Mouse (Mus musculus): ENCODE data around the gene Ggt5. TPM values are rescaled to one million over a fixed set of nuclear protein-coding genes. Genes with fewer than 3 reads are reported as not detected.
"Not testable (repeated sequence)": the region's sequence is repeated elsewhere in the genome, so short reads cannot be mapped to it uniquely, and the experiment has no call there.

The Ggt5 gene
- polyA plus RNA-seq, 1 experiment from 2014 or later, result 9.5 TPM

DNA sequence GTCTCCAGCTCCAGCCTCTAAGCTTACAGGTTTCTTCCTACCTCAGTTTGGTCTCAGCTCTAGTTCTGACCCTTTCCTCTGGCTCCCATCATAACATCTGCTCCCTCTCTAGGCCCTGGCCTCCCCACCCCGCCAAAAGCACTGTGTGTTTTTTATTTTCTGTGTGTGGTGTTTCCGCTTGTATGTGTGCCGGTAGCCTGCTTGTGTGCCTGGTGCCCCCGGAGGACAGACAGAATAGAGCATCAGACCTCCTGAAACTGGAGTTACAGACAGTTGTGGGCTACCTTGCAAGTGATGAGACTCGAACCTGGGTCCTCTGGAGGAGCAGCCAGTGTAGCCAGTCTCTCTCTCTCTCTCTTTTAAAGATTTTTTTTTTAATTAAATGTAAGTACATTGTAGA, 22.8 kb upstream of the Ggt5 start:
- Histone ChIP-seq H3K4me3 (ENCODE audit: low read length) (peak overlapping the region; percentile 21), H3K9ac (replicated peaks; ENCODE audit: low read length) (peak overlapping the region; percentile 22; the same call in 1 of the 2 replicates), H3K4me1 (ENCODE audit: insufficient read depth, low read length) (peaks cover 20% of the 10 kb centered on the region), H3K27me3 (ENCODE audit: insufficient read depth, low read length) (peaks cover 5% of the 10 kb centered on the region; the same call in 1 of the 2 replicates), H3K36me3 (ENCODE audit: insufficient read depth, low read length) (no peaks in the 10 kb centered on the region), H3K27ac (ENCODE audit: low read length) (peak overlapping the region; percentile 89), H3K9me3 (ENCODE audit: low read length) (no peaks in the 10 kb centered on the region), H3K4me2 (replicated peaks; ENCODE audit: low read depth, low read length) (peak overlapping the region; percentile 28; the same call in 1 of the 2 replicates)
- no peak; the same call in 1 of the 2 replicates for ATAC-seq (ENCODE audit: low FRiP score, low TSS enrichment)
- 66% methylated on average over 5 of the region's 5 CpGs for WGBS

DNA sequence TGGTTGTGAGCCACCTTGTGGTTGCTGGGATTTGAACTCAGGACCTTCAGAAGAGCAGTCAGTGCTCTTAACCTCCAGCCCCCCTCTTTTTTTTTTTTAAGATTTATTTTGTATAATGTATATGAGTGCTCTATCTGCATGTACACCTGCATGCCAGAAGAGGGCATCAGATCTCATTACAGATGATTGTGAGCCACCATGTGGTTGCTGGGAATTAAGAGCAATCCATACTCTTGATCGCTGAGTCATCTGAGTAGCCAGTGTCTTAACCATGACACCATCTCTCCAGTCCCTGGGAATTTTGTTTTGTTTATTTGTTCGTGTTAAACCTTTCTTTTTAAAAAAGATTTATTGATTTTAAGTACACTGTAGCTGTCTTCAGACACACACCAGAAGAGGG, 22.4 kb upstream of the Ggt5 start:
- not testable (repeated sequence) for H3K4me3 ChIP-seq (ENCODE audit: low read length); H3K9ac ChIP-seq (replicated peaks; ENCODE audit: low read length); H3K27me3 ChIP-seq (ENCODE audit: insufficient read depth, low read length); H3K9me3 ChIP-seq (ENCODE audit: low read length); H3K36me3 ChIP-seq (ENCODE audit: insufficient read depth, low read length); ATAC-seq (ENCODE audit: low FRiP score, low TSS enrichment)
- H3K27ac ChIP-seq (ENCODE audit: low read length), result peak overlapping the region; percentile 89
- H3K4me1 ChIP-seq (ENCODE audit: insufficient read depth, low read length), result peaks cover 24% of the 10 kb centered on the region
- 83% methylated on average over 2 of the region's 2 CpGs for WGBS
- 0 out of 2 replicates have a peak overlapping the region, but pooled peaks have one; percentile 28 for H3K4me2 ChIP-seq (replicated peaks; ENCODE audit: low read depth, low read length)

DNA sequence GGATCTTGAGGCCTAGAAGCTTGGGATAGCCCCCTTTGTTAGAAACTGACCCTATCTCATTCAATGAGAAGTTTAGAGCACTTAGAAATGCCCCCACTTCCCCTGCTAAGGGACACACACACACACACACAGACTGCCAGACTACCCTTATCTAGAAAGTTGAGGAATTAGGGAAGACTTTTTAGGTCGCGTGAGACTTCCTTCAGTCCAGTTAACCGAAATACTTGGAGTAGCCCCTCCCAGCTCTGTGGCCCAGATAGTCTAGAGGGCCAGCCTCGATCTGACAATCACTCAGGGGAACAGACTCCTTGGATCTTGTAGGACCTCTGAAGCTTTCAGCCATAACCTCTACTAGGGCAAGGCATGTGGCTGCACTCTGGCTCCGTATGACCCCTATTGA, 21.1 kb upstream of the Ggt5 start:
- Histone ChIP-seq H3K27ac (ENCODE audit: low read length) (peak overlapping the region; percentile 67), H3K4me2 (replicated peaks; ENCODE audit: low read depth, low read length) (peak overlapping the region; percentile 45), H3K36me3 (ENCODE audit: insufficient read depth, low read length) (no peaks in the 10 kb centered on the region), H3K4me3 (ENCODE audit: low read length) (peak overlapping the region; percentile 45), H3K9me3 (ENCODE audit: low read length) (no peaks in the 10 kb centered on the region), H3K9ac (replicated peaks; ENCODE audit: low read length) (peak overlapping the region; percentile 58; the same call in 1 of the 2 replicates), H3K27me3 (ENCODE audit: insufficient read depth, low read length) (no peaks in the 10 kb centered on the region), H3K4me1 (ENCODE audit: insufficient read depth, low read length) (peaks cover 25% of the 10 kb centered on the region)
- ATAC-seq (ENCODE audit: low FRiP score, low TSS enrichment), result no peak
- WGBS, result 27% methylated on average over 5 of the region's 5 CpGs

- ATAC-seq (ENCODE audit: low FRiP score, low TSS enrichment), result peak; percentile 43
- Histone ChIP-seq H3K9ac (replicated peaks; ENCODE audit: low read length) (peak overlapping the region; percentile 58), H3K4me2 (replicated peaks; ENCODE audit: low read depth, low read length) (peak overlapping the region; percentile 45), H3K4me3 (ENCODE audit: low read length) (peak overlapping the region; percentile 45), H3K9me3 (ENCODE audit: low read length) (no peaks in the 10 kb centered on the region), H3K27ac (ENCODE audit: low read length) (peak overlapping the region; percentile 67), H3K27me3 (ENCODE audit: insufficient read depth, low read length) (no peaks in the 10 kb centered on the region), H3K4me1 (ENCODE audit: insufficient read depth, low read length) (peaks cover 26% of the 10 kb centered on the region), H3K36me3 (ENCODE audit: insufficient read depth, low read length) (no peaks in the 10 kb centered on the region)
- 4% methylated on average over 11 of the region's 11 CpGs for WGBS
These were observed 20.7 kb upstream of the Ggt5 start for GRCm38 (mm10) chr10:75568441-75568840.

DNA sequence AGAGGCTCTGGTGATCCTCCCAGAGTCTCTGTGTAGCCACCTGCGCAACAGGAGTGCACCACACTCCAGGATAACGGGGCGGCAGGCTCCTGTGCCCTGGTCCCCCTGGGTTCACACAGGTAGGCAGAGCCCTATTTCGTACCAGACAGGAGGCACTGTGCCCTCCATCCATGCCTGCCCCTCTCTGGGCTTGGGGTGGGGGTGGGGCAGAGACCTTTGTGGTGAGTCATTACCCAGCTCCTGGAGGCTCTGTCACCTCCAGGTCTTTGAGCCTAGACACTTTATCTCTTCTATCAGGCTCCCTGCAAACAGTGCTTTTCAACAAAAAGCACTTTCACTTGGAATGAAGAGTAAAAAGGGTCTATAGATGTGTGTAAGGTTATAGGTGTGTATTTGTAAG, 20.3 kb upstream of the Ggt5 start:
- WGBS, result 18% methylated on average over 4 of the region's 4 CpGs

DNA sequence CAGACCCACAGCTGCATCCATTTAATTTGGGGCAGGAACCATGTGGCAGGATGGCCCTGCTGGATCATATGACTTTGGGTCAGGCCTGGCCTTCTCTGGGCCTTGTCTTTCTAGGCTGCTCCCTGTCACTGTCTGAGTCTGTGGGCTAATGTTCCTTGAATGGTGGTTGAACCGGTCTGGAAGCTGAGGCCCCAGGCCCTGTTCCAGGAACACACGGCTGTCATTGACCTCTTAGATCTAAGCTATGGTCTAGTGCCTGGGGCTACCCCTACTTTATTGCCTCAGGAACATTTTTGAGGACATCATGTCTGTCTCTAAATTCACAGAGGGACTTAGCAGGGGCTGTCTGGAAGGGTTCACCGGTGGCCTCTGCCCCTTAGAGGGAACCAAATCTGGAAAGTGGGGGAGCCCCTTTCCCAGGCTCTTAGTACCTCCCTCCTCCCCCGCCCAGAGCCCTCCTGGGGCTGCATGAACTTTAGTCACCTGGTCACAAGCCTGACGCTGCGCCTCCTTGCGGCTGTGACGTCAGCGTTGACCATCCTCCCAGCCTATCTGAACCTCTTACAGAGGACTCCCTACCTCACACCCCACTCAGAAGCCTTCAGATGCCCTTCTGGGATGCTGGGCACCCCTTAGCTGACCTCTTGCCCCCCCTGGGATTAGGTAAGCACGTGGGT, 18.0 kb upstream of the Ggt5 start:
- no peak; the same call in 1 of the 2 replicates for ATAC-seq (ENCODE audit: low FRiP score, low TSS enrichment)
- peak overlapping the region; percentile 31 for H3K27ac ChIP-seq (ENCODE audit: low read length)
- 27% methylated on average over 10 of the region's 10 CpGs for WGBS

More for the DNA sequence above, 20.3 kb upstream of the Ggt5 start:
- Histone ChIP-seq H3K9me3 (ENCODE audit: low read length) (no peaks in the 10 kb centered on the region), H3K36me3 (ENCODE audit: insufficient read depth, low read length) (no peaks in the 10 kb centered on the region), H3K4me2 (replicated peaks; ENCODE audit: low read depth, low read length) (peak overlapping the region; percentile 45), H3K27me3 (ENCODE audit: insufficient read depth, low read length) (no peaks in the 10 kb centered on the region), H3K27ac (ENCODE audit: low read length) (peak overlapping the region; percentile 67; the same call in 1 of the 2 replicates), H3K9ac (replicated peaks; ENCODE audit: low read length) (peak overlapping the region; percentile 58), H3K4me1 (ENCODE audit: insufficient read depth, low read length) (peaks cover 30% of the 10 kb centered on the region), H3K4me3 (ENCODE audit: low read length) (peak overlapping the region; percentile 45)
- ATAC-seq (ENCODE audit: low FRiP score, low TSS enrichment), result no peak

DNA sequence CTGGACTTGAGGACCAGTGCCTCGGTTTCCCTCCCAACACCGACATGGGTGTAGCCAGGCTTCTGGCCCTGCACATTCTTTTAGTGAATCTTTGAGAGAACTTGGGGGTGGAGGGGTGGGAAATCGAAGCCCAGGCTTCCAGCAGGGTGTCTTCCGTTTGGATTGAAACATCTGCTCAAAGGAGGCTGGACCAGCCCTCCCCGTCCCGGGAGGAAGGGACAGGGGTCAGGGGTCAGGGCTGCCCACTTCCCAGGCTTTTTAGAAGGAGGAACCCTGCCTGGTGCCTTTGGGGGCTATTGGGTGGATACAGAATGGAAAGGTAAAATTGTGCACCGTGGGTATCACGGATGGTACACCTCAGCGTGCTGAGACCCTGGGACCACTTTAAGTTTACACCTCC, 17.2 kb upstream of the Ggt5 start:
- 53% methylated on average over 9 of the region's 9 CpGs for WGBS
- H3K27ac ChIP-seq (ENCODE audit: low read length), result peak overlapping the region; percentile 31; the same call in 1 of the 2 replicates

More for the DNA sequence above, 18.0 kb upstream of the Ggt5 start:
- Histone ChIP-seq H3K9ac (replicated peaks; ENCODE audit: low read length) (0 out of 2 replicates have a peak overlapping the region, but pooled peaks have one; percentile 13), H3K9me3 (ENCODE audit: low read length) (no peaks in the 10 kb centered on the region), H3K4me2 (replicated peaks; ENCODE audit: low read depth, low read length) (peak overlapping the region; percentile 45), H3K27me3 (ENCODE audit: insufficient read depth, low read length) (no peaks in the 10 kb centered on the region), H3K4me1 (ENCODE audit: insufficient read depth, low read length) (peaks cover 26% of the 10 kb centered on the region), H3K4me3 (ENCODE audit: low read length) (no peak overlapping the region), H3K36me3 (ENCODE audit: insufficient read depth, low read length) (no peaks in the 10 kb centered on the region)

GRCm38 (mm10) chr10:75573181-75573580, 16.0 kb upstream of the Ggt5 start:
- WGBS, result 35% methylated on average over 10 of the region's 10 CpGs
- no peaks in the 10 kb centered on the region for H3K9me3 ChIP-seq (ENCODE audit: low read length)
- H3K27me3 ChIP-seq (ENCODE audit: insufficient read depth, low read length), result no peaks in the 10 kb centered on the region
- no peak overlapping the region for H3K9ac ChIP-seq (replicated peaks; ENCODE audit: low read length)
- peak overlapping the region; percentile 76 for H3K27ac ChIP-seq (ENCODE audit: low read length)
- no peak overlapping the region; the same call in 1 of the 2 replicates for H3K4me2 ChIP-seq (replicated peaks; ENCODE audit: low read depth, low read length)
- H3K4me1 ChIP-seq (ENCODE audit: insufficient read depth, low read length), result peaks cover 20% of the 10 kb centered on the region
- no peak overlapping the region for H3K4me3 ChIP-seq (ENCODE audit: low read length)
- no peaks in the 10 kb centered on the region for H3K36me3 ChIP-seq (ENCODE audit: insufficient read depth, low read length)
- peak; percentile 80 for ATAC-seq (ENCODE audit: low FRiP score, low TSS enrichment)

More for the DNA sequence above, 17.2 kb upstream of the Ggt5 start:
- H3K4me2 ChIP-seq (replicated peaks; ENCODE audit: low read depth, low read length), result peak overlapping the region; percentile 19
- H3K9me3 ChIP-seq (ENCODE audit: low read length), result no peaks in the 10 kb centered on the region
- ATAC-seq (ENCODE audit: low FRiP score, low TSS enrichment), result no peak
- no peak overlapping the region; the same call in 1 of the 2 replicates for H3K4me3 ChIP-seq (ENCODE audit: low read length)
- H3K4me1 ChIP-seq (ENCODE audit: insufficient read depth, low read length), result peaks cover 26% of the 10 kb centered on the region
- no peaks in the 10 kb centered on the region for H3K27me3 ChIP-seq (ENCODE audit: insufficient read depth, low read length)
- no peaks in the 10 kb centered on the region for H3K36me3 ChIP-seq (ENCODE audit: insufficient read depth, low read length)
- H3K9ac ChIP-seq (replicated peaks; ENCODE audit: low read length), result no peak overlapping the region

DNA sequence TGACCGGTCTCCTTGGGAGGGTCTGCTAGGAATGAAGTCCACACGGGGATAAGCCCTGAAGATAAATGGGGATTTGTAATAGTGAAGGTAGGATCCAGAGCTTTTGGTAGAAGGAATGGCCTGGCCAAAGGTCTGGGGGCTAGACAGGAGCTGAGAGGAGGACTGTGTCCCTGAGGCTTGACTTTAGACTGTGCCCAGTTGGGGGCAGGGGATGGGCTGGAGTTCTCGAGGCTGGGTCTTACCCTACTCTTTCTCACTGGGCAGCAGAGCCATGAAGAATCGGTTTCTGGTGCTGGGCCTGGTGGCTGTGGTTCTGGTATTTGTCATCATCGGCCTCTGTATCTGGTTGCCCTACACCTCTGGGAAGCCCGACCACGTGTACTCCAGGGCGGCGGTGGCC, 15.2 kb upstream of the Ggt5 start:
- Histone ChIP-seq H3K36me3 (ENCODE audit: insufficient read depth, low read length) (no peaks in the 10 kb centered on the region), H3K9me3 (ENCODE audit: low read length) (no peaks in the 10 kb centered on the region), H3K4me3 (ENCODE audit: low read length) (no peak overlapping the region), H3K4me1 (ENCODE audit: insufficient read depth, low read length) (peaks cover 14% of the 10 kb centered on the region; the same call in 1 of the 2 replicates), H3K9ac (replicated peaks; ENCODE audit: low read length) (no peak overlapping the region), H3K27ac (ENCODE audit: low read length) (peak overlapping the region; percentile 76), H3K27me3 (ENCODE audit: insufficient read depth, low read length) (no peaks in the 10 kb centered on the region), H3K4me2 (replicated peaks; ENCODE audit: low read depth, low read length) (no peak overlapping the region)
- 88% methylated on average over 9 of the region's 9 CpGs for WGBS
- ATAC-seq (ENCODE audit: low FRiP score, low TSS enrichment), result peak; percentile 28; the same call in 1 of the 2 replicates

DNA sequence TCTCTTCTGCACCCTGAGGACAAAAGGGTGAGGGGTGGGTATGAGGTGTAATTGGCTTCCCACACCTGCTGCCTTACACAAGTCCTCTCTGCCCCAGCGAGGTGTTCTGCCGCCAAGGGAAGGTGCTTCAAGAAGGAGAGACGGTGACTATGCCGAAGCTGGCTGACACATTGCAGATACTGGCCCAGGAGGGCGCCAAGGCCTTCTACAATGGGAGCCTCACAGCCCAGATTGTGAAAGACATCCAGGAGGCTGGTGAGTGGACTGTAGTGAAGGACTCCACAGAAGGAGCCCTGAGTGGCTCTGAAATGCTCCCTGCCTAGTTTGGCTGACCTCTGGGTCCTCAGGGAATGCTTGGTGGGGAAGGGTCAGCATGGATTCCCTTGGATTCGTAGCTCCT, 10.0 kb upstream of the Ggt5 start:
- no peak for ATAC-seq (ENCODE audit: low FRiP score, low TSS enrichment)
- 81% methylated on average over 6 of the region's 6 CpGs for WGBS
- no peak overlapping the region for H3K4me2 ChIP-seq (replicated peaks; ENCODE audit: low read depth, low read length)

More for the DNA sequence above, 10.0 kb upstream of the Ggt5 start:
- Histone ChIP-seq H3K4me1 (ENCODE audit: insufficient read depth, low read length) (no peaks in the 10 kb centered on the region), H3K27ac (ENCODE audit: low read length) (no peak overlapping the region), H3K9me3 (ENCODE audit: low read length) (no peaks in the 10 kb centered on the region), H3K27me3 (ENCODE audit: insufficient read depth, low read length) (no peaks in the 10 kb centered on the region), H3K9ac (replicated peaks; ENCODE audit: low read length) (no peak overlapping the region), H3K36me3 (ENCODE audit: insufficient read depth, low read length) (no peaks in the 10 kb centered on the region), H3K4me3 (ENCODE audit: low read length) (no peak overlapping the region)
